Mouse (Mus musculus): ENCODE data around the gene Anapc4.

DNA sequence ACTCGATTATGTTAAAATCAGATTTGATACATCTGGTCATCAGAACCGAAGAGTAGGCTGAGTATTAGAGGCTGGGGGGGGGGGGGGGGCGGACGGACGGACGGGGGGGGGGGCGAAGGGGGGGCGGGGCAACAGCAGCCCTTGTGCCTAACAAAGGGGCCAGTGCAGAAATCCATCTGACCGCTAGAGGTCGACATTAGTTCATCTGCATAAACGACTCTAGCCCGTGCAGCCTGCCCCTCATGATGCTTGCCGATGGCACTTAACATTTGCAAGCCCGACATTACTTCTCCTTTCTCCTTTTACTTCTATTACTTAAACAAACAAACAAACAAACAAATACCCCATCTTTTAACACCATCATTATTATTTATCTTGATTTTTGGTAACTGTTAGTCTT lies 45.0 kb downstream of the Anapc4 start:
- TF ChIP-seq CTCF (IDR thresholded peaks at IDR 0.05; ENCODE audit: control insufficient read depth, insufficient read depth, insufficient read length) (peak; percentile 58), USF1 (IDR thresholded peaks at IDR 0.05; ENCODE audit: low read depth) (no peak), MYOD1 (IDR thresholded peaks at IDR 0.05; ENCODE audit: control insufficient read depth, insufficient read length, low read depth) (no peak), CEBPB (IDR thresholded peaks at IDR 0.05; ENCODE audit: low read depth) (no peak)
